Mouse (Mus musculus): Measurements from ENCODE around the gene Litaf. TPM values are rescaled to one million over a fixed set of nuclear protein-coding genes. Genes with fewer than 3 reads are reported as not detected.
"Not testable (repeated sequence)": the region's sequence is repeated elsewhere in the genome, so short reads cannot be mapped to it uniquely, and the experiment has no call there.

The Litaf gene
- total RNA-seq, 2 experiments from 2014 or later, result 7.4 to 8.8 TPM

GRCm38 (mm10) chr16:11030844-11031243 is 35.1 kb downstream of the Litaf start:
- no peak for DNase-seq
- intact Hi-C loops (cut with DNase I), result loop anchor here (10.0 kb wide), 2 partner anchors 384 to 466 kb away; no protein-coding TSS in a partner anchor

- intact Hi-C loops (cut with DNase I), result no loop called here
Measured at GRCm38 (mm10) chr16:11028206-11028605, 37.8 kb downstream of the Litaf start.

GRCm38 (mm10) chr16:11024841-11025240 is 41.1 kb downstream of the Litaf start:
- intact Hi-C loops (cut with DNase I), result no loop called here
- peak in 1 of 2 experiments; percentile 34 for DNase-seq

More at GRCm38 (mm10) chr16:11028206-11028605, 37.8 kb downstream of the Litaf start:
- no peak for DNase-seq

GRCm38 (mm10) chr16:11023618-11024017 is 42.3 kb downstream of the Litaf start:
- DNase-seq, result no peak
- intact Hi-C loops (cut with DNase I), result no loop called here

- intact Hi-C loops (cut with DNase I), result no loop called here
- no peak for DNase-seq
Measured at GRCm38 (mm10) chr16:11022113-11022489, 43.9 kb downstream of the Litaf start.

- intact Hi-C loops (cut with DNase I), result no loop called here
- no peak for DNase-seq
Measured at GRCm38 (mm10) chr16:11021403-11022112, 44.4 kb downstream of the Litaf start.

GRCm38 (mm10) chr16:11017807-11018595 is 48.0 kb downstream of the Litaf start:
- DNase-seq, result no peak
- intact Hi-C loops (cut with DNase I), result no loop called here

GRCm38 (mm10) chr16:11016353-11016752 is 49.6 kb downstream of the Litaf start:
- intact Hi-C loops (cut with DNase I), result no loop called here
- DNase-seq, result no peak

GRCm38 (mm10) chr16:11014407-11014806 is 51.5 kb downstream of the Litaf start:
- intact Hi-C loops (cut with DNase I), result no loop called here
- DNase-seq, result no peak

- DNase-seq; intact Hi-C loops (cut with DNase I): not testable (repeated sequence)
Measured at GRCm38 (mm10) chr16:11013464-11014147, 52.4 kb downstream of the Litaf start.

GRCm38 (mm10) chr16:11012571-11013463 is 53.1 kb downstream of the Litaf start:
- peak; percentile 46 to 47 for DNase-seq
- intact Hi-C loops (cut with DNase I), result no loop called here

- DNase-seq, result no peak
- intact Hi-C loops (cut with DNase I), result no loop called here
Measured at GRCm38 (mm10) chr16:11011939-11012338, 54.0 kb downstream of the Litaf start.

GRCm38 (mm10) chr16:11011206-11011605 is 54.8 kb downstream of the Litaf start:
- no peak for DNase-seq
- intact Hi-C loops (cut with DNase I), result no loop called here

- no peak for DNase-seq
- intact Hi-C loops (cut with DNase I), result no loop called here
Measured at GRCm38 (mm10) chr16:11010270-11010669, 55.7 kb downstream of the Litaf start.

GRCm38 (mm10) chr16:11008162-11008991 is 57.6 kb downstream of the Litaf start:
- peak; percentile 73 to 79 for DNase-seq
- intact Hi-C loops (cut with DNase I), result no loop called here

GRCm38 (mm10) chr16:11006100-11006499 is 59.9 kb downstream of the Litaf start:
- no peak for DNase-seq
- intact Hi-C loops (cut with DNase I), result no loop called here

GRCm38 (mm10) chr16:11001703-11002659 is 64.0 kb downstream of the Litaf start:
- intact Hi-C loops (cut with DNase I), result no loop called here
- DNase-seq, result no peak

- DNase-seq, result no peak
Measured at GRCm38 (mm10) chr16:10999809-11000208, 66.1 kb downstream of the Litaf start.

More at GRCm38 (mm10) chr16:10999809-11000208, 66.1 kb downstream of the Litaf start:
- intact Hi-C loops (cut with DNase I), result no loop called here
